Mouse (Mus musculus): ENCODE measurements around the gene Usp5. TPM values are rescaled to one million over a fixed set of nuclear protein-coding genes. Genes with fewer than 3 reads are reported as not detected.
"Not testable (repeated sequence)": the region's sequence is repeated elsewhere in the genome, so short reads cannot be mapped to it uniquely, and the experiment has no call there.

The Usp5 gene
- total RNA-seq, 2 experiments from 2014 or later, result 120 to 126 TPM

DNA sequence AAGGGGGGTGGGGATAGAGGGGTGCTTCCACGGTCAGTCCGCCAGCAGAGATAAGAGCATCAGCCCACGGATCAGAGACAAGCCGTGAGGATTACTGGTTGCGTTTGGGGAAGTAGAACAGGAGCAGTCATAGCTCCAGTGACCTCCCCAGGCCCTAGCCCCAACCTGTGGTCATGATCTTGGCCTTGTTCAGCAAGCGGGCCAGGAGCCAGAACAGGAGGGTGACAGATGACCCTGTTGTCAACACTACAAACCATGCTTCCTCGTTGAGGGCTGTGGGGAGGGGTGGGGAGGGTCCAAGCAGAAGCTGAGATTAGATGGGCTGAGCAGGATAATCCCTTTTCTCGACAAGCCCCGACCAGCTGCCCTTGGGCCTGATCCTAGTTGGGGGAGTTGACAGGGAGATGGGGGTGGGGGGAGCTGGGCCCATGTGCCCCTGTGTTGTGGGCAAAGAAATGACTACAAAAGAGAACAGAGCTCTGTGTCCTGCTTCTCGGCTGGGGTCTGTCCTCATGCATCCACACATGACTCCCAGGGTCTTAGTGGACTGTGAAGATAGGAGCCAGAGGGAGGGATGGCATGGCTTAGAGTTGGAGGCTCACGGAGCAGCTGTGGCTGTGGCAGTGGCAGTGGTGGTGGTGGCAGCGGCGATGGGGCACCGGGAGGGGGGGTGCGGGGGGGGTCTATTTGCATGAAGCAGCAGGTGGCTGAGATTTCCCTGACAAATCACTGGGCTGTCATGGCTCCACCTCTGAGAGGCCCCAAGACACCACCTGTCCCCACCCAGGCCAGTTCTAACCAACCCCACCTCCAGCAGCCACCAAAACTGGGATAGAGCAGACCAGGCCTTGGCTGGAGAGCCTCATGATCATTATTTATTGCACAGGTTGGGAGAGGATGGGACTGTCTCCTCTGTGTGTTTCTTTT lies 11.2 kb upstream of the Usp5 start, which contains the start of gene Gnb3:
Gene Gnb3, minus strand, starts transcription at position 35 of the 927 bp plus-strand sequence.
- DNase-seq, result peak in 1 of 2 experiments; percentile 25

- DNase-seq, result peak in 1 of 2 experiments; percentile 43
Measured at GRCm38 (mm10) chr6:124839805-124840204, 10.5 kb upstream of the Usp5 start.

- DNase-seq, result no peak
Measured at GRCm38 (mm10) chr6:124836411-124836810, 7.1 kb upstream of the Usp5 start.

DNA sequence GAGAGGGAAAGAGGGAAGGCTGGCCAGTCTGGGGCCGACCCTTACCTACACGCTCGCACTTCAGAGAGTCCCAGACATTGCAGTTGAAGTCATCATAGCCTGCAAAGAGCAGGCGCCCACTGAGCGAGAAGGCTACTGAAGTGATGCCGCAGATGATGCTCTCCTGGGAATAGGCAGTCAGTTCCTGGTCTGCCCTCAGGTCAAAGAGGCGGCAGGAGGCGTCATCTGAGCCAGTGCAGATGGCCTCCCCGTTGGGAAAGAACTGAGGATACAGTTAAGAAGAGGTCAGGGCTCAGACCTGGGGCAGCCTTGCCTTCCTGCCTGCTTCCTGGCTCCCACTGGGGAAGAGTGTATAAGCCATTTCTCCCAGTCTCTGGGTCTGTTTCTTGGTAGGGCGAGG lies 6.2 kb upstream of the Usp5 start:
- no peak for DNase-seq

- no peak for DNase-seq
Measured at GRCm38 (mm10) chr6:124834512-124835081, 5.3 kb upstream of the Usp5 start.

DNA sequence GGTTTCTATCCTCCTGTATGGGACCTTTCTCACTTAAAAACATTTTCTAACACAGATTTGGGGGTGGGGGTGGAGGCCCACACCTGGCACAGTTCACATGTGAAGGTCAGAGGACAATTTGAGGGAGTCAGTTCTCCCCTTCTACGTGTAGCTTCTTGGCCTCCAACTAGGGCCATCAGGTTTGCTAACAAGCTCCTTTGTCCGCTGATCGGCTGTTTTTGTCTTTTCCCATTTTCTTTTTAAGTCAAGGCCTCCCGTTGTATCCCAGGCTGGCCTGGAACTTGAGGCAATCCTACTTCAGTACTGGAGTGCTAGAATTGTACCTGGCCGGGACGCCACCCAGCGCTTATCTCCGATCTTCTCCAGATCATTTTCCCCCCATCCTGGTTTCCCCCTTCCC lies 2.4 kb upstream of the Usp5 start:
- DNase-seq, result no peak

- DNase-seq, result not testable (repeated sequence)
Measured at GRCm38 (mm10) chr6:124831199-124831598, 1.9 kb upstream of the Usp5 start.

- peak; percentile 92 to 94 for DNase-seq
Measured at GRCm38 (mm10) chr6:124829799-124830700, 766 bp upstream of the Usp5 start.

DNA sequence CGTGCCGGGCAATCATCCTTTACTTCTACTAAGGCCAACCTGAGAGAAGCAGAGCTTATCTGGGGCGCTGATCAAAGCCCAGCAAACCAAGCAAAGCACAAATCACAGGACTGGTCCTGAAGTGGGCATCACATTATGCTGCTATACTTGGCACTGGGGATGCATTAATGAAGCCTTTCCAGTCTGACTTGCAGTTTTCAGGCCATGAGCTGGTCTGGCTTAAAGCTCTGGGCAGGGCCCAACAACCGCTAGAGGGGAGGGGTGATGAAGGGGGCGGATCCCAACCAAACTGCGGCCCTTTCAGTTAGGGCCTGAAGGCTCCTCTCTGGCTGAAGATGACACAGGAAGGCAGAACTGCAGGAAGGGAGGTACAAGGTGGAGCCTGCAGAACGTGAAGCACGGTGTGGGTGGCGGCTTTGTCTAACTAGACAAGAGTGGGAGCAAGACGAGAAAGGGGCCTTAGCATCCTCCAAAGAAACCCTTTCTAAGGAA lies 1.1 kb downstream of the Usp5 start:
- peak; percentile 75 to 76 for DNase-seq

GRCm38 (mm10) chr6:124822049-124822448 lies 7.2 kb downstream of the Usp5 start:
- DNase-seq, result no peak

- DNase-seq, result no peak
Measured at GRCm38 (mm10) chr6:124820891-124821290, 8.4 kb downstream of the Usp5 start.

DNA sequence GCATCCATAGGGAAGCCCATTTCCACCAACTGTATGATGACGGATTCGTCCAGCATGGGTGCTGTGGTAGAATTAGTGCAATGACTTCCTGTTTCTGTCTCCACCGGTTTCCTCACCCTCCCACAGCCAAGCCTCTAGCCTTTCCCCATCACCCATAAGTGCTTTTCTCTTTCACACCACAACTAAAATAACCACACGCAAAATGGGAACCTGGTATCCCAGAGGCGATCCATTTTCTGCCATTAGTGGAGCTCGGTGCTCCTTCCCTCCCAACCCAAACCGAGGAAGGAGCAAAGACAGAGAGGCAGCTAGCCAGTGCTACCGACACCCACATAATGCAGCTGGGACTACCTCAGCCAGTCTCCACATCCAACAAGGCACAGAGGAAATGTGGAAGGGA lies 11.3 kb downstream of the Usp5 start:
- DNase-seq, result no peak

GRCm38 (mm10) chr6:124817563-124817962 lies 11.7 kb downstream of the Usp5 start:
- no peak for DNase-seq

GRCm38 (mm10) chr6:124817125-124817524 lies 12.2 kb downstream of the Usp5 start:
- DNase-seq, result no peak

GRCm38 (mm10) chr6:124816611-124817010 lies 12.7 kb downstream of the Usp5 start:
- no peak for DNase-seq

DNA sequence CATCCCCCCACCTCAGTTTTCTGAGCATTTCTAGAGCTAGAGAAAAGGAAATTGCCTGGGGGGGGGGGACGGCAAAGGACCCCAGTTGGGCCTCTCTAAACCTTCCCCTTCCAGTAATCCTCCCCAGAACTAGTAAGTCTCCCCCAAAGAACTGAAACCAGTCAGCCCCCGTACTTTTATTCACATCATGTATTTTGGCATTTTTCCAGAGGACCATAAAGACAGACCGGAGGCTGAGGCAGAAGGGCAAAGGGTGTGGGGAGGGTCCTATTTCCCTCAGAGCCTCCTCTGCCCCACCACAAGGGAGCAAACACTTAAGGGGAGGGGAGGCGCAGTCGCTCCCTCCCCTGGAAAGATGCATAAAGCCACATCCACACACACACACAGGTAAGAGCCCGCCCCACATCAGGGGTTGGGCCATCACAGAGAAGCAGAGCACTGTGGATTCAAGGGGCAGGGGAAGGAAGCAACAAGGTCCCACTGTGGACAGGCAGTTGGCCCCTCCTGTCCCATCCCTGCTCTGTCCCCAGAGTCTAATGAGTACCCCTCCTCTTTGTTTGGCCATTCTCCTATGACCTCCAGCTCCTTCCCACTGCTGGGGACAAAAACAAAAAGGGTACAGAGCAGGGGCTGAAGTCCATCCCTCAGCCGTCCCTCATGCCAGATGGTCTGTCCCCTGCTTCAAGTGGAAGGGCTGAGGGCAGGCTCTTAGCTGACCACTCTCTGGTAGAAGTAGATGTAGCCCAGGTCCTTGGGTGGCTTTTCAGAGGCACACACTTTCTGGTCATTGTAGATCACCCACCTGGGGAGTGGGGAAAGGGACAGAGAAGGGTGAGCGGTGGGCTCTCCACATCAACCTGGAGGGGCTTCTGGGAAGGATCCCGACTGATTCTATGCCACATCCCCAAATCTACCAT lies 14.2 kb downstream of the Usp5 start:
- no peak for DNase-seq

DNA sequence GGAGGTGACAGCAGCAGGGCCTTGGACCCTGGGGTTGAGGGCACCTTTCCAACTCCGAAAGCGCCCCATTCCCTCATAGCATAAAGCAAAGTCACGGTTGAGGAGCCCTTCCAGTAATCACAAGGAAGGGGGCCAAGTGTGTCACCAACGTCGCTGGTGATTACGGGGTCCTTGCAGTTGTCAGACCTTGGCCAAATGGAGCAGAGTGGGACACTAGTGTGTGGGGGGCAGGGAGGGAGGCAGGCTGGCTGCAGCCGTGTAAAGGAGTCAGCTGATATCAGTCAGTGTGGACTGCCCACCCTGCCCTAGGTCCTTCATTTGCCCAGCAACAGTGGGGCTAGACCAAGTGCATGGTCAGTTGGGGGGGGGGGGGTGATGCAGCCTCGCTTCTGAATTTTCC lies 14.8 kb downstream of the Usp5 start:
- DNase-seq, result peak; percentile 25 to 49

DNA sequence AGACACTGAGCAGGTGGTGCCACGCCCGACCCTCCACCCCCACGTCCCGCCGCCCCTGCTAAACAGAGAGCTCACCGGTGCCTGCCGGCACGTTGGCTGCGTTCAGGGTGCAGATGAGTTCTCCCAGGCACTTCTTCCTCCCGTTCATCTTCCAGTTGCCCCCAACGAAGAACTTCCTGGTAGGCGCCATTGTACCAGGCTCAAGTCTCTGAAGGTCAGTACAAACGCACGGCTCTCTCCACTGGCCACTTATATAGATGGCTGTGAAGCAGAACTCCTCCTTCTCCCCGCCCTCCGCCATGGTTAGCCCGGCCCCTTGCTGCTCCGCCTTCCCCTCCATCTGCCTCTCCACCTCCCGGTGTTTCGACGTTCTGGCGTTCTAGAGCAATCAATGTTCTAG lies 15.4 kb downstream of the Usp5 start, which contains the start of gene Tpi1:
Gene Tpi1, minus strand, starts transcription at position 364 of the 400 bp plus-strand sequence.
- peak; percentile 94 for DNase-seq

DNA sequence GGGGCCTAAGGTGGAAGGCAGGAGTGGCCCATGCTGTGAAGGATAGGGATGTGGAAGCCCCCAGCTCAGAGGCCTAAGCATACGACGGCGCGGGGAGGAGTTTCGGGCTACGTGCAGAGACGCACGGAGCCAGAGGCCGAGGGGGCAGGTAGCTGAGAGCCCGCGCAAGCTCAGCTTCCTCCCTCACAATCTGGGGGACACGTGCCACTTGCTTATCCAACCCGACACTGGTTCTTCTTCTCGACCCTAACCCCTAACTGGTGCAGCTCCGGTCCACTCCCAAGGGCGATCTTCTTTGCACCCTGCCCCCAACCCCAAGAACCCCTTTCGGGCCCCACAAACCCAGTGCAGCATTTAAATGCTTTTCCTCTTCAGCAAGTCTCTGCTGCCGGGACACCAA lies 15.8 kb downstream of the Usp5 start:
- peak; percentile 73 to 80 for DNase-seq

- no peak for DNase-seq
Measured at GRCm38 (mm10) chr6:124812848-124813247, 16.4 kb downstream of the Usp5 start.

Data from adrenal gland, postnatal 36 days (tissue).